Mouse (Mus musculus) heart, embryonic 10.5 days (tissue): ENCODE results near the gene Drd3. TPM values are rescaled to one million over a fixed set of nuclear protein-coding genes. Genes with fewer than 3 reads are reported as not detected.

Source experiments
- DNase-seq: peaks from one replicate; pipeline ENCODE4 v3.0.0-alpha.2; 2017; ENCODE audit warnings: low spot score
- H3K27ac ChIP-seq: fragments of 300-500 bp; sonication (generic); 2 replicates; pipeline ENCODE4 v1.5.1; 2016; ENCODE audit warnings: mild to moderate bottlenecking
- H3K27me3 ChIP-seq: fragments of 300-500 bp; sonication (generic); 2 replicates; pipeline ENCODE4 v1.6.1; 2016; ENCODE audit warnings: mild to moderate bottlenecking; ENCODE audit not compliant: poor library complexity, insufficient read depth, severe bottlenecking
- H3K36me3 ChIP-seq: fragments of 300-500 bp; sonication (generic); 2 replicates; pipeline ENCODE4 v1.6.1; 2016; ENCODE audit warnings: mild to moderate bottlenecking, moderate library complexity
- H3K4me1 ChIP-seq: fragments of 300-500 bp; sonication (generic); 2 replicates; pipeline ENCODE4 v1.6.1; 2016; ENCODE audit warnings: mild to moderate bottlenecking
- H3K4me3 ChIP-seq: fragments of 300-500 bp; sonication (generic); 2 replicates; pipeline ENCODE4 v1.5.1; 2016; ENCODE audit warnings: mild to moderate bottlenecking, moderate library complexity
- H3K9me3 ChIP-seq: fragments of 300-500 bp; sonication (generic); 2 replicates; pipeline ENCODE4 v1.6.1; 2016; ENCODE audit warnings: mild to moderate bottlenecking, moderate library complexity
- WGBS: fragments of 180-500 bp; shearing (Covaris S2); methylation state at CpG from one replicate; pipeline ENCODE4 v1.1.7; 2016; 5-methylcytosine and 5-hydroxymethylcytosine counted together
- polyA plus RNA-seq: library from polyadenylated mRNA; unstranded; fragments of >200 nt; fragmentation: Nextera tagmentation; extraction: Ambion mirVana; gene quantifications from 2 replicates; pipeline ENCODE4 v1.2.1, GENCODE M21; 2016

Drd3 gene
- polyA plus RNA-seq, 1 experiment from 2014 or later, result not detected

GRCm38 (mm10) chr16:43807048-43807447 is 53.2 kb downstream of the Drd3 start:
- Histone ChIP-seq H3K36me3 (no peaks in the 10 kb centered on the region), H3K4me3 (no peak overlapping the region), H3K4me1 (peaks cover 7% of the 10 kb centered on the region; the same call in 1 of the 2 replicates), H3K27ac (no peak overlapping the region), H3K9me3 (no peaks in the 10 kb centered on the region), H3K27me3 (no peaks in the 10 kb centered on the region)
- no peak for DNase-seq
- WGBS, result 65% methylated on average over 16 of the region's 16 CpGs

- Histone ChIP-seq H3K27me3 (no peaks in the 10 kb centered on the region), H3K36me3 (no peaks in the 10 kb centered on the region), H3K27ac (no peak overlapping the region), H3K4me3 (no peak overlapping the region), H3K4me1 (no peaks in the 10 kb centered on the region), H3K9me3 (no peaks in the 10 kb centered on the region)
- WGBS, result 81% methylated on average over 2 of the region's 2 CpGs
- DNase-seq, result no peak
Measured at GRCm38 (mm10) chr16:43809429-43809828, 55.6 kb downstream of the Drd3 start.

- Histone ChIP-seq H3K4me1 (no peaks in the 10 kb centered on the region), H3K27ac (no peak overlapping the region), H3K4me3 (no peak overlapping the region), H3K9me3 (no peaks in the 10 kb centered on the region), H3K27me3 (no peaks in the 10 kb centered on the region), H3K36me3 (no peaks in the 10 kb centered on the region)
- whole genome bisulfite sequencing, result 84% methylated on average over 1 of the region's 1 CpGs
- DNase-seq, result no peak
Measured at GRCm38 (mm10) chr16:43811402-43811801, 57.6 kb downstream of the Drd3 start.

GRCm38 (mm10) chr16:43814644-43815043 is 60.8 kb downstream of the Drd3 start:
- Histone ChIP-seq H3K36me3 (no peaks in the 10 kb centered on the region), H3K4me3 (no peak overlapping the region), H3K4me1 (no peaks in the 10 kb centered on the region), H3K9me3 (no peaks in the 10 kb centered on the region), H3K27ac (no peak overlapping the region), H3K27me3 (no peaks in the 10 kb centered on the region)
- 44% methylated on average over 4 of the region's 4 CpGs for WGBS
- DNase-seq, result no peak

- Histone ChIP-seq H3K27ac (no peak overlapping the region), H3K4me3 (no peak overlapping the region), H3K27me3 (no peaks in the 10 kb centered on the region), H3K36me3 (no peaks in the 10 kb centered on the region), H3K9me3 (no peaks in the 10 kb centered on the region), H3K4me1 (no peaks in the 10 kb centered on the region)
- 61% methylated on average over 5 of the region's 5 CpGs for WGBS
- no peak for DNase-seq
Measured at GRCm38 (mm10) chr16:43816321-43816720, 62.5 kb downstream of the Drd3 start.

- no peaks in the 10 kb centered on the region for H3K9me3 ChIP-seq
- WGBS, result 93% methylated on average over 6 of the region's 6 CpGs
- H3K27ac ChIP-seq, result no peak overlapping the region
- no peaks in the 10 kb centered on the region for H3K4me1 ChIP-seq
- no peaks in the 10 kb centered on the region for H3K27me3 ChIP-seq
- H3K36me3 ChIP-seq, result no peaks in the 10 kb centered on the region
- no peak for DNase-seq
- H3K4me3 ChIP-seq, result no peak overlapping the region
Measured at GRCm38 (mm10) chr16:43818404-43818803, 64.6 kb downstream of the Drd3 start.

GRCm38 (mm10) chr16:43827492-43827891 is 73.7 kb downstream of the Drd3 start:
- Histone ChIP-seq H3K27me3 (no peaks in the 10 kb centered on the region), H3K4me3 (no peak overlapping the region), H3K27ac (no peak overlapping the region), H3K9me3 (no peaks in the 10 kb centered on the region), H3K4me1 (no peaks in the 10 kb centered on the region), H3K36me3 (no peaks in the 10 kb centered on the region)
- no peak for DNase-seq
- WGBS, result 73% methylated on average over 3 of the region's 3 CpGs

- H3K27ac ChIP-seq, result no peak overlapping the region
Measured at GRCm38 (mm10) chr16:43831957-43832356, 78.1 kb downstream of the Drd3 start.

GRCm38 (mm10) chr16:43841236-43841635 is 87.4 kb downstream of the Drd3 start:
- Histone ChIP-seq H3K4me1 (peaks cover 4% of the 10 kb centered on the region; the same call in 1 of the 2 replicates), H3K4me3 (no peak overlapping the region), H3K27ac (no peak overlapping the region), H3K9me3 (no peaks in the 10 kb centered on the region), H3K36me3 (no peaks in the 10 kb centered on the region), H3K27me3 (no peaks in the 10 kb centered on the region)
- DNase-seq, result no peak
- WGBS, result 58% methylated on average over 1 of the region's 1 CpGs

More at GRCm38 (mm10) chr16:43831957-43832356, 78.1 kb downstream of the Drd3 start:
- no peaks in the 10 kb centered on the region for H3K4me1 ChIP-seq
- no peak for DNase-seq
- no peaks in the 10 kb centered on the region for H3K27me3 ChIP-seq
- no peaks in the 10 kb centered on the region for H3K36me3 ChIP-seq
- no peak overlapping the region for H3K4me3 ChIP-seq
- H3K9me3 ChIP-seq, result no peaks in the 10 kb centered on the region
- 88% methylated on average over 2 of the region's 2 CpGs for WGBS

- Histone ChIP-seq H3K4me3 (no peak overlapping the region), H3K36me3 (no peaks in the 10 kb centered on the region), H3K27me3 (no peaks in the 10 kb centered on the region), H3K4me1 (no peaks in the 10 kb centered on the region), H3K9me3 (no peaks in the 10 kb centered on the region), H3K27ac (no peak overlapping the region)
- 54% methylated on average over 1 of the region's 1 CpGs for WGBS
- DNase-seq, result no peak
Measured at GRCm38 (mm10) chr16:43849839-43850238, 96.0 kb downstream of the Drd3 start.

- no peak overlapping the region for H3K27ac ChIP-seq
- no peaks in the 10 kb centered on the region for H3K27me3 ChIP-seq
- no peak for DNase-seq
- H3K9me3 ChIP-seq, result no peaks in the 10 kb centered on the region
- H3K36me3 ChIP-seq, result peaks cover 21% of the 10 kb centered on the region
- 85% methylated on average over 5 of the region's 5 CpGs for WGBS
- no peak overlapping the region for H3K4me3 ChIP-seq
- no peaks in the 10 kb centered on the region for H3K4me1 ChIP-seq
Measured at GRCm38 (mm10) chr16:43858941-43859476, 105.2 kb downstream of the Drd3 start.

GRCm38 (mm10) chr16:43860624-43861023 is 106.8 kb downstream of the Drd3 start:
- no peak overlapping the region for H3K27ac ChIP-seq
- H3K4me1 ChIP-seq, result no peaks in the 10 kb centered on the region
- H3K36me3 ChIP-seq, result peaks cover 26% of the 10 kb centered on the region
- no peaks in the 10 kb centered on the region for H3K9me3 ChIP-seq
- H3K27me3 ChIP-seq, result no peaks in the 10 kb centered on the region
- no peak overlapping the region for H3K4me3 ChIP-seq
- DNase-seq, result no peak
- 74% methylated on average over 6 of the region's 6 CpGs for WGBS

- H3K27ac ChIP-seq, result no peak overlapping the region
- DNase-seq, result no peak
- H3K27me3 ChIP-seq, result no peaks in the 10 kb centered on the region
- no peaks in the 10 kb centered on the region for H3K4me1 ChIP-seq
- H3K4me3 ChIP-seq, result no peak overlapping the region
- no peaks in the 10 kb centered on the region for H3K9me3 ChIP-seq
- peaks cover 56% of the 10 kb centered on the region for H3K36me3 ChIP-seq
Measured at GRCm38 (mm10) chr16:43869805-43870204, 116.0 kb downstream of the Drd3 start.

GRCm38 (mm10) chr16:43871419-43871818 is 117.6 kb downstream of the Drd3 start:
- H3K36me3 ChIP-seq, result peaks cover 68% of the 10 kb centered on the region

More at GRCm38 (mm10) chr16:43871419-43871818, 117.6 kb downstream of the Drd3 start:
- no peaks in the 10 kb centered on the region for H3K4me1 ChIP-seq
- WGBS, result 64% methylated on average over 7 of the region's 7 CpGs
- H3K27me3 ChIP-seq, result no peaks in the 10 kb centered on the region
- H3K27ac ChIP-seq, result no peak overlapping the region
- no peak for DNase-seq
- no peak overlapping the region for H3K4me3 ChIP-seq
- no peaks in the 10 kb centered on the region for H3K9me3 ChIP-seq
